Mouse (Mus musculus) limb, embryonic 15.5 days (tissue): ENCODE measurements around the gene Hmgn1. TPM values are rescaled to one million over a fixed set of nuclear protein-coding genes. Genes with fewer than 3 reads are reported as not detected.

Experiments
- ATAC-seq: fragments of 200-750 bp; cut with Nextera tagmentation; 2 replicates; pipeline ENCODE4 v1.8.0; 2017; ENCODE audit warnings: low read depth, moderate TSS enrichment; ENCODE audit not compliant: insufficient number of reproducible peaks, low FRiP score, low TSS enrichment
- H3K27ac ChIP-seq: fragments of 300-500 bp; sonication (generic); 2 replicates; pipeline ENCODE4 v1.5.1; 2015; ENCODE audit warnings: moderate library complexity, mild to moderate bottlenecking, inconsistent platforms
- H3K27me3 ChIP-seq: fragments of 300-500 bp; sonication (generic); 2 replicates; pipeline ENCODE4 v1.6.1; 2015; ENCODE audit warnings: inconsistent platforms
- H3K36me3 ChIP-seq: fragments of 300-500 bp; sonication (generic); 2 replicates; pipeline ENCODE4 v1.6.1; 2015; ENCODE audit warnings: inconsistent platforms
- H3K4me1 ChIP-seq: fragments of 300-500 bp; sonication (generic); 2 replicates; pipeline ENCODE4 v1.6.1; 2015; ENCODE audit warnings: inconsistent platforms
- H3K4me2 ChIP-seq: fragments of 300-500 bp; sonication (generic); 2 replicates; pipeline ENCODE4 v1.6.1; 2015; ENCODE audit warnings: mild to moderate bottlenecking, inconsistent platforms
- H3K4me3 ChIP-seq: fragments of 300-500 bp; sonication (generic); 2 replicates; pipeline ENCODE4 v1.5.1; 2015; ENCODE audit warnings: mild to moderate bottlenecking, inconsistent platforms
- H3K9ac ChIP-seq: fragments of 300-500 bp; sonication (generic); 2 replicates; pipeline ENCODE4 v1.6.1; 2015; ENCODE audit warnings: inconsistent platforms
- H3K9me3 ChIP-seq: fragments of 300-500 bp; sonication (generic); 2 replicates; pipeline ENCODE4 v1.6.1; 2016; ENCODE audit warnings: inconsistent platforms
- WGBS: fragments of 180-500 bp; shearing (Covaris S2); methylation state at CpG from one replicate; pipeline ENCODE4 v1.1.7; 2015; 5-methylcytosine and 5-hydroxymethylcytosine counted together
- polyA plus RNA-seq: library from polyadenylated mRNA; unstranded; fragments of >200 nt; fragmentation: Nextera tagmentation; extraction: Ambion mirVana; gene quantifications from 2 replicates; pipeline ENCODE4 v1.2.1, GENCODE M21; 2015

Hmgn1 gene
- polyA plus RNA-seq, 1 experiment from 2014 or later, result 582 TPM

DNA sequence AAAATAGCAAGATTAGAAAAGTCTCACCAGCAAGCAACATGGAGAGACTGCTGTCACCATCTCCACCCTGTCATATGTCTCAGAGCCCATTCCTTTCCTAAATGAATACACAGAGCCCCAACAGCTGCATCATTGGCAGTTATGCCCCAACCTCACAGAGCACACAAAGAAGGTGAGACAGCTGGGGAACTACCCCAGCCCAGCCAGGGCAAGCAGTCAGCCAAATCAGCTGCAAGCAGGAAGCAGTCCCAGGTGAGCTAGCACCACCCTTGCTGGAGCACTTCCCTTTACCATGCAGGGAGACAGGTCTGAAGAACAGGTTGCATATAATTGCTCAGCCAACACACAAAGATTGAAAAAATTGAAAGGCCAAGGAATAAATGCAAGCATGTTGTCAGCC, 41.9 kb downstream of the Hmgn1 start:
- Histone ChIP-seq H3K4me2 (no peak overlapping the region), H3K9ac (no peak overlapping the region), H3K27ac (no peak overlapping the region), H3K36me3 (peaks cover 1% of the 10 kb centered on the region), H3K4me3 (no peak overlapping the region), H3K4me1 (peaks cover 18% of the 10 kb centered on the region), H3K9me3 (no peaks in the 10 kb centered on the region), H3K27me3 (no peaks in the 10 kb centered on the region)
- ATAC-seq, result no peak

DNA sequence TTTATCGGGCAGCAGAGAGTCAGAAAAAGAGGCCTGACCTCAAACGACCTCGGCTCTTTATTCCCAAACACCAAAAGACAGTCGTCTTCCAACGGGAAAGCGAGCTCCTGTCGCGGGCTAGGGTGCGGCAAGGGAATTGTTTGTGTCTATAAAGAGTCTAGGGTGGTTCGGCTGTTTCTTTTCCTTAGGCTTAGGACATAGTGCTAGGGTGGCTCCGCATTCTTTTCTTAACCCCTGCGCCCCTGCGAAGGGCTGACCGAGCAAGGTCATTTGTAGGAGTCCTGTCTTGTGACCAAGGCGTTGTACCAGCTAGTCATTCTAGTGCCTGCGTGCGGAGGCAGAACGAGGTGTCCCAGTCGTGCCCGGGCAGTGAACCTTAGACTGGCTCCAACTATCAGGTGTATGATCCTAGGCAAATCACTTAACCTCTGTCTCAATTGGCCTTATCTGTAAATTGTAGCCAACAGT, 44.3 kb downstream of the Hmgn1 start:
- H3K36me3 ChIP-seq, result peaks cover 19% of the 10 kb centered on the region
- H3K27me3 ChIP-seq, result no peaks in the 10 kb centered on the region
- no peak for ATAC-seq
- H3K27ac ChIP-seq, result peak overlapping the region; percentile 98
- H3K4me1 ChIP-seq, result peaks cover 17% of the 10 kb centered on the region
- peak overlapping the region; percentile 99 for H3K4me3 ChIP-seq
- H3K4me2 ChIP-seq, result peak overlapping the region; percentile 63
- WGBS, result 8% methylated on average over 20 of the region's 20 CpGs
- H3K9ac ChIP-seq, result peak overlapping the region; percentile 61
- no peaks in the 10 kb centered on the region for H3K9me3 ChIP-seq

GRCm38 (mm10) chr16:96082301-96083178, 45.0 kb downstream of the Hmgn1 start, which contains the start of gene Brwd1:
Brwd1 (minus strand) TSS chr16:96082526.
- peaks cover 26% of the 10 kb centered on the region for H3K36me3 ChIP-seq
- ATAC-seq, result peak; percentile 87
- H3K9me3 ChIP-seq, result no peaks in the 10 kb centered on the region
- H3K9ac ChIP-seq, result peak within 1 kb of the TSS; percentile 95
- under 1% methylated on average over 68 of the region's 107 CpGs for WGBS
- H3K27ac ChIP-seq, result peak within 1 kb of the TSS; percentile 98
- peak within 1 kb of the TSS; percentile 63 for H3K4me2 ChIP-seq
- peaks cover 17% of the 10 kb centered on the region for H3K4me1 ChIP-seq
- peak within 1 kb of the TSS; percentile 99 for H3K4me3 ChIP-seq
- H3K27me3 ChIP-seq, result no peaks in the 10 kb centered on the region

GRCm38 (mm10) chr16:96081742-96082241, 45.7 kb downstream of the Hmgn1 start:
- Histone ChIP-seq H3K4me2 (peak overlapping the region; percentile 63), H3K27me3 (no peaks in the 10 kb centered on the region), H3K36me3 (peaks cover 33% of the 10 kb centered on the region), H3K4me3 (peak overlapping the region; percentile 99), H3K27ac (peak overlapping the region; percentile 98), H3K9me3 (no peaks in the 10 kb centered on the region), H3K4me1 (peaks cover 17% of the 10 kb centered on the region), H3K9ac (peak overlapping the region; percentile 95)
- ATAC-seq, result peak; percentile 35; the same call in 1 of the 2 replicates
- under 1% methylated on average over 65 of the region's 68 CpGs for WGBS

- H3K36me3 ChIP-seq, result peaks cover 34% of the 10 kb centered on the region
- WGBS, result under 1% methylated on average over 28 of the region's 28 CpGs
- peak overlapping the region; percentile 63 for H3K4me2 ChIP-seq
- H3K4me1 ChIP-seq, result peaks cover 17% of the 10 kb centered on the region
- ATAC-seq, result peak; percentile 87
- peak overlapping the region; percentile 99 for H3K4me3 ChIP-seq
- no peaks in the 10 kb centered on the region for H3K9me3 ChIP-seq
- no peaks in the 10 kb centered on the region for H3K27me3 ChIP-seq
- H3K27ac ChIP-seq, result peak overlapping the region; percentile 98
- peak overlapping the region; percentile 95 for H3K9ac ChIP-seq
Measured at GRCm38 (mm10) chr16:96081331-96081730, 46.2 kb downstream of the Hmgn1 start.

DNA sequence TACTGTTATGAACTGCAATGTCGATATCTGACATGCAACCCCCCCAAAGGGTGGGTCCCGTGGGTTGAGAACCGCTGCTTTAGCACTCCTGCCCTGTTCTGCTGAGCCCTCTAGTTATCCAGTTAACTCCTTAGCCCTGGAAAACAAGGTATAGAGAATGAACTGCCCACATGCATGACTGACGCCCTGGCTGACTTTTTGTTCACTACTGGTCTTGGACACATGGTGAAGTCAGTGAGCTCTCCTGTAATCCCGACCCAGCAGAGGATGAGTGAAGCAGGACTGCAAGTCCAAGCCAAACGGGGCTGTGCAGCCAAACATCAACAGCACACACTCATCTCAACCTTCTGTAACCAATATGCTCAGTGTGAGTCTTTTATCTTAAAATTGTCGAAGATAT, 47.0 kb downstream of the Hmgn1 start:
- Histone ChIP-seq H3K27ac (0 out of 2 replicates have a peak overlapping the region, but pooled peaks have one; percentile 98), H3K4me2 (no peak overlapping the region), H3K27me3 (no peaks in the 10 kb centered on the region), H3K9ac (no peak overlapping the region), H3K36me3 (peaks cover 42% of the 10 kb centered on the region), H3K4me1 (peaks cover 17% of the 10 kb centered on the region), H3K4me3 (no peak overlapping the region), H3K9me3 (no peaks in the 10 kb centered on the region)
- WGBS, result 84% methylated on average over 7 of the region's 7 CpGs
- ATAC-seq, result no peak

Other genes starting within 250 kb of the Hmgn1 start
- 80.1 and 89.3 TPM in 2 replicates for gene Psmg1, start 136.8 kb downstream of the Hmgn1 start, polyA plus RNA-seq
- 76.8 and 80.4 TPM in 2 replicates for gene Brwd1, start 45.2 kb downstream of the Hmgn1 start, polyA plus RNA-seq
- gene Wrb, start 17.7 kb upstream of the Hmgn1 start, polyA plus RNA-seq, result 47.2 and 49.1 TPM in 2 replicates
- gene Lca5l, start 64.5 kb upstream of the Hmgn1 start, polyA plus RNA-seq, result 1.2 and 1.6 TPM in 2 replicates
- gene Sh3bgr, start 72.7 kb upstream of the Hmgn1 start, polyA plus RNA-seq, result 13.6 and 41.0 TPM in 2 replicates
- 0.10 and 0.42 TPM in 2 replicates for gene B3galt5, start 108.1 kb upstream of the Hmgn1 start, polyA plus RNA-seq